Mouse (Mus musculus) hindbrain, postnatal 0 days (tissue): ENCODE measurements at regions not wholly inside any gene's neighbourhood (a gene's known extent, or its start where the extent isn't known, plus 50 kb on each side); places are given as distances from the start of the nearest gene placed in this dataset.

ENCODE experiments used
- ATAC-seq: fragments of 200-750 bp; cut with Nextera tagmentation; 2 replicates; pipeline ENCODE4 v1.8.0; 2017; ENCODE audit warnings: mild to moderate bottlenecking, moderate TSS enrichment, moderate library complexity
- DNase-seq: peaks from one replicate; pipeline ENCODE4 v3.0.0-alpha.2; 2015; ENCODE audit warnings: low spot score
- H3K27ac ChIP-seq: fragments of 300-500 bp; sonication (generic); 2 replicates; pipeline ENCODE4 v1.5.1; 2014; ENCODE audit warnings: mild to moderate bottlenecking
- H3K27me3 ChIP-seq: fragments of 300-500 bp; sonication (generic); 2 replicates; pipeline ENCODE4 v1.6.1; 2014; ENCODE audit warnings: low read length, mixed read lengths; ENCODE audit not compliant: insufficient read depth
- H3K36me3 ChIP-seq: fragments of 300-500 bp; sonication (generic); 2 replicates; pipeline ENCODE4 v1.6.1; 2014; ENCODE audit warnings: low read length, mixed read lengths; ENCODE audit not compliant: insufficient read depth
- H3K4me1 ChIP-seq: fragments of 300-500 bp; sonication (generic); 2 replicates; pipeline ENCODE4 v1.6.1; 2014; ENCODE audit warnings: antibody characterized with exemption, low read length, mixed read lengths; ENCODE audit not compliant: insufficient read depth
- H3K4me2 ChIP-seq: fragments of 300-500 bp; sonication (generic); 2 replicates; pipeline ENCODE4 v1.6.1; 2014; ENCODE audit warnings: low read depth, mild to moderate bottlenecking, low read length, moderate library complexity, mixed read lengths
- H3K4me3 ChIP-seq: fragments of 300-500 bp; sonication (generic); 2 replicates; pipeline ENCODE4 v1.5.1; 2014; ENCODE audit warnings: low read length
- H3K9ac ChIP-seq: fragments of 300-500 bp; sonication (generic); replicated peaks from 2 replicates; pipeline ENCODE4 v1.6.1; 2014; ENCODE audit warnings: mild to moderate bottlenecking, low read length, moderate library complexity, mixed read lengths
- H3K9me3 ChIP-seq: fragments of 300-500 bp; sonication (generic); 2 replicates; pipeline ENCODE4 v1.6.1; 2016; ENCODE audit warnings: low read length, mixed read lengths
- CTCF ChIP-seq: IDR thresholded peaks from 2 replicates; pipeline ENCODE4 v1.5.1; 2016; ENCODE audit warnings: antibody characterized with exemption, control low read depth, low read depth
- WGBS: fragments of 180-500 bp; shearing (Covaris S2); extraction: QIAGEN DNeasy Blood & Tissue Kit; methylation state at CpG from one replicate; pipeline ENCODE4 v1.1.7; 2014; 5-methylcytosine and 5-hydroxymethylcytosine counted together

GRCm38 (mm10) chr11:24502722-24503424 lies 425.0 kb downstream of the Bcl11a start:
- H3K27me3 ChIP-seq = no peaks in the 10 kb centered on the region
- TF ChIP-seq CTCF = no peak
- DNase-seq (no peak), ATAC-seq (no peak)
- no peaks in the 10 kb centered on the region for H3K4me1 ChIP-seq
- no peak overlapping the region for H3K4me2 ChIP-seq
- no peaks in the 10 kb centered on the region for H3K36me3 ChIP-seq
- H3K27ac ChIP-seq = no peak overlapping the region
- no peaks in the 10 kb centered on the region for H3K9me3 ChIP-seq
- no peak overlapping the region for H3K4me3 ChIP-seq
- H3K9ac ChIP-seq = no peak overlapping the region
- WGBS = 49% methylated on average over 11 of the region's 11 CpGs

- DNase-seq (no peak), ATAC-seq (no peak)
- Histone ChIP-seq H3K27ac (no peak overlapping the region), H3K4me2 (no peak overlapping the region), H3K9me3 (no peaks in the 10 kb centered on the region), H3K27me3 (no peaks in the 10 kb centered on the region), H3K4me1 (no peaks in the 10 kb centered on the region), H3K9ac (no peak overlapping the region), H3K4me3 (no peak overlapping the region), H3K36me3 (no peaks in the 10 kb centered on the region)
- no peak for TF ChIP-seq CTCF
Observed at GRCm38 (mm10) chr11:24515568-24515967, 437.7 kb downstream of the Bcl11a start.

DNA sequence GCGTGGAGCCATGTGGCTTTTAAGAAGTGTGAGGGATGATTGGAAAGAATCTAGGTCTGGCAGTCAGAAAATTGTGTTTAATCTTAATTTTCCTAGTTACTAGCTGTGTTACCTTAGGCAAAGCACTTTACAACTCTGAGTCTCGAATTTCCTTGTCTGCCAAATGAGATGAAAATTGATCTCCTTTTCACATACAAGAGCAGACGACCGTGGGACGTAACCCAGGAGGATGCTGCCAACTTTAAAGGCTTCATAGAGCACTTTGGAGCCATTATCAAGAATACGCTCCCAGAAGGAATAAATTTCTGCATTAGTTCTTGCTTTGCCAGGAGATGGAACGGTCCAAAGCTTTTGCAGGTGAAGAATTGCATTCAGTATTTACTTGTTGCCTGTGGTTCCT lies 457.6 kb downstream of the Bcl11a start:
- DNase-seq (no peak), ATAC-seq (no peak)
- no peaks in the 10 kb centered on the region for H3K27me3 ChIP-seq
- no peak for TF ChIP-seq CTCF
- H3K9me3 ChIP-seq = no peaks in the 10 kb centered on the region
- WGBS = 70% methylated on average over 7 of the region's 7 CpGs
- H3K4me1 ChIP-seq = no peaks in the 10 kb centered on the region
- no peaks in the 10 kb centered on the region for H3K36me3 ChIP-seq
- no peak overlapping the region for H3K4me2 ChIP-seq
- no peak overlapping the region for H3K27ac ChIP-seq
- H3K4me3 ChIP-seq = no peak overlapping the region
- no peak overlapping the region for H3K9ac ChIP-seq

GRCm38 (mm10) chr11:24537721-24538120 lies 459.9 kb downstream of the Bcl11a start:
- ATAC-seq (no peak), DNase-seq (no peak)
- Histone ChIP-seq H3K4me3 (no peak overlapping the region), H3K27ac (no peak overlapping the region), H3K9me3 (no peaks in the 10 kb centered on the region), H3K4me1 (no peaks in the 10 kb centered on the region), H3K9ac (no peak overlapping the region), H3K27me3 (no peaks in the 10 kb centered on the region), H3K36me3 (no peaks in the 10 kb centered on the region), H3K4me2 (no peak overlapping the region)
- TF ChIP-seq CTCF = no peak

DNA sequence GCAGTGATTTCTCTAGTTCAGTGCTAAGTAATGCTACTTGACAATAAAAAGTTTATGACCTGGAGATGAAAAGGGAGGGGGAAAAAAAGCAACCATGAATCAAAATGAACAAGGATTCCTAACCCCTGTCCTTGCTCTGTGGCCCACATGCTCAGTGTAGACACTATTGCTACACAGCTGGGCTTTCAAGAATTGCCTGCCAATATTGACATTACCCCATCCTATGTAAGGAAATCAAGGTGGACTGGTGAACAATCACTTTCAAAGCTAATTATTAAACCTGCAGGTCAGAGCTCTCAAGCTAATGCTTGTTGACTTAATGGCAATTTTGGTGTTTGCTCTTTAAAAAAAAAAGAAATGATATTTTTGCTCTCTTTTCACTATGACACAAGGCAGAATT lies 491.8 kb downstream of the Bcl11a start:
- DNase-seq = no peak
- TF ChIP-seq CTCF = no peak
- Histone ChIP-seq H3K27me3 (no peaks in the 10 kb centered on the region), H3K36me3 (no peaks in the 10 kb centered on the region), H3K27ac (no peak overlapping the region), H3K4me3 (no peak overlapping the region), H3K9ac (no peak overlapping the region), H3K4me1 (no peaks in the 10 kb centered on the region), H3K9me3 (no peaks in the 10 kb centered on the region), H3K4me2 (no peak overlapping the region)
- no peak for ATAC-seq

DNA sequence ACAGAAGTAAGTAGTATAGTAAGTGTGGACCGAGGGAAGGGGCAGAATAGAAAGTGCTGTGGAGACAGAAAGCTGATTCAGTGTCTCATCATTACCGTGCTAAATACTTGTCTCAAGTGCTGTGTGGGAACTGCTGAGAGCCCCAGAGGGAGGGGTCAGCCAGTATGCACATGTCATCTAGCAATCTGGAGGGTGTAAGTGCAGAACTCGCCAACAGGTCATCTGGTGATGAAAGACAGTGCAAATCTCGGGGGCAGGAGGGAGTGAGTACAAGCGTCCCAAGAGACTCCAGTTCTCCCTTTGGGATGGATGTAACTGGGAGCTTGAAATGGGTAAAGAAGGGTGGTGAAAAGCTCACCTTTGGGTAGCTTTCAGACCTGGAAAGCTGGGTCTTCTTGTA lies 535.7 kb downstream of the Bcl11a start:
- no peaks in the 10 kb centered on the region for H3K4me1 ChIP-seq
- H3K4me3 ChIP-seq = no peak overlapping the region
- no peak for TF ChIP-seq CTCF
- ATAC-seq (no peak), DNase-seq (no peak)
- H3K4me2 ChIP-seq = no peak overlapping the region
- no peak overlapping the region for H3K27ac ChIP-seq
- no peaks in the 10 kb centered on the region for H3K36me3 ChIP-seq
- no peaks in the 10 kb centered on the region for H3K27me3 ChIP-seq
- no peaks in the 10 kb centered on the region for H3K9me3 ChIP-seq
- H3K9ac ChIP-seq = no peak overlapping the region
- 76% methylated on average over 5 of the region's 5 CpGs for WGBS

DNA sequence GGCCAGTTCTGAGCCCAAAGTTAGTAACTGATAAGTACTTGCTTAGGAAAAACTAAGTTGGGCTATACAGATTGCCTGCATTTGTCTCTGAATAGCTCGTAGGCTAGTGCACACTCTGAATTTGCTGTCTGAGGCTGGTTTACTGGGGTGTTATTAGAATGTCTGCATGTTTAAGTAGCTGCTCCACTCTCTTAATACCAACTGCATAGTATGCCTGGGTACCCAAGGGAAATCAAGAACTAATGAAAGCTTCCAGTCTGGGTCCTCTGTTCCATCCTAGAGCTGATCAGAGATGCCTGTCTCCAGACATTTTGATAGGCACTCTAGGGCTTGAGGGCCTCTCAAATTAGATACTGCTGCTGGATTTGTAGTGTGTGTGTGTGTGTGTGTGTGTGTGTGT lies 537.6 kb downstream of the Bcl11a start:
- no peak for TF ChIP-seq CTCF
- Histone ChIP-seq H3K27me3 (no peaks in the 10 kb centered on the region), H3K4me3 (no peak overlapping the region), H3K9ac (no peak overlapping the region), H3K27ac (no peak overlapping the region), H3K4me1 (no peaks in the 10 kb centered on the region), H3K36me3 (no peaks in the 10 kb centered on the region), H3K4me2 (no peak overlapping the region), H3K9me3 (no peaks in the 10 kb centered on the region)
- 87% methylated on average over 1 of the region's 1 CpGs for WGBS
- DNase-seq (peak; percentile 12), ATAC-seq (no peak)
